Mouse (Mus musculus) heart, adult 2 months (tissue): Measurements from ENCODE around the gene Mpv17l2.

Source experiments
- CTCF ChIP-seq: fragments of 200-600 bp; IDR thresholded peaks from 2 replicates; pipeline ENCODE4 v1.8.1; 2022; ENCODE audit warnings: antibody characterized with exemption, mild to moderate bottlenecking, moderate library complexity
- POLR2A ChIP-seq: fragments of 200-500 bp; IDR thresholded peaks from 2 replicates; pipeline ENCODE4 v1.6.1; 2011; ENCODE audit warnings: mild to moderate bottlenecking, low read depth, low read length, control low read depth; ENCODE audit not compliant: insufficient read depth

- TF ChIP-seq CTCF (no peak), POLR2A (no peak)
Observed at GRCm38 (mm10) chr8:70768231-70768776, 7.6 kb upstream of the Mpv17l2 start.
